Comparison of ENCODE assay signal across 1 mouse cellular context in genomic region chrX:7782603-7783092, GRCm38 (mm10).
A peak's percentile ranks its signal among the peaks of the same experiment; 100 is the strongest.
TF ChIP-seq lines count a peak whose summit lies in the region.

No protein-coding gene starts in this region.

TF ChIP-seq in MEL, 35 proteins besides CTCF, POLR2A, EP300 and RAD21:
- TF ChIP-seq ZC3H11A (IDR thresholded peaks at IDR 0.05; ENCODE audit: low read depth, low read length): peak; percentile 50
- no peak for TF ChIP-seq RCOR1 (IDR thresholded peaks at IDR 0.05; ENCODE audit: low read depth, low read length)
- TF ChIP-seq SMC3 (IDR thresholded peaks at IDR 0.05; ENCODE audit: low read depth, low read length): peak; percentile 64
TF ChIP-seq in MEL: peak in this region for 2.
